Mouse (Mus musculus): ENCODE results near the gene Dennd5b.

GRCm38 (mm10) chr6:148946409-148946742 lies 155.1 kb downstream of the Dennd5b start, which contains the start of gene Sinhcaf:
- TF ChIP-seq CTCF (IDR thresholded peaks at IDR 0.05; ENCODE audit: borderline replicate concordance, control insufficient read depth, extremely low read depth, insufficient read depth, low read length, poor library complexity) (0 out of 2 replicates have a peak, but pooled peaks have one; percentile 22), POLR2A (IDR thresholded peaks at IDR 0.05; ENCODE audit: control insufficient read depth, extremely low read depth, insufficient read depth, low read length, poor library complexity) (peak; percentile 65)

Data from thymus, adult 2 months (tissue).